Comparison of ENCODE assay signal across 8 mouse cellular contexts in the genomic region with DNA sequence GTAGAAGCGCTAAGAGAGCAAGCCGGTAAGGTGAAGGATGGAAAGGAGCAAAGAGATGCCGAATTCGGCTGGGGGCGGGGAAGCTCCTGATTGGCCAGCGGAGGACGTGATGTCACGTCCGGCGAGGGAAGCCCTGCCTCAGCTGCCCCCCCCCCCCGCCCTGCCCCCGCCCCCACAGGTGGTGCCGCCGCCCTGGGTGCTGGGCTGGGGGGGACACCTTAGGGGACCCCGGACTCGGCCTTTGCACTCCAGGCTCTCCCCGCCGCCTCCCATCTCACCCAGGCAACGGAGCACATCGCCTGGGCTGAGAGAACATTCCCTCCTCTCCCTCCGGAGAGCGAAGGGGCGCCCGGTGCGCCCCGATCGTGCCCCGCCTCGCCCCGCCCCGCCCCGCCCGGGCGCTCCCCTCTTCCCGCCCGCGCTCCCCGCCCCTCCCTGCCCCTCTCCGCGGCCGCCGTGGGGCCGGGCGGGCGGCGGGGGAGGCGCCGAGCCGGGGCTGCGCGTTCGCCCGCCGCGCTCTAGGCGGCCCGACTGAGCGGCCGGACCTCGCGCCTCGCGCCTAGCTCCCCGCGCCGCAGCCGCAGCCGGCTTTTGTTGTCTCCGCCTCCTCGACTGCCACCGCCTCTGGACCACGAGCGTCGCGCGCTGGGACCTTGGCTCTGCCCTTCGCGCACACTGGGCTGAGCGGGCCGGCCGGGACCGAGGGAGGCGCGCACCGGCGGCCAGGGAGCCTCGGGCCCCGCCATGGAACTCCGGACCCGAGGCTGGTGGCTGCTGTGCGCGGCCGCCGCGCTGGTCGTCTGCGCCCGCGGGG. TPM values are rescaled to one million over a fixed set of nuclear protein-coding genes. Genes with fewer than 3 reads are reported as not detected.
DNase-seq lines count a peak whose midpoint lies in the region; ATAC-seq and TF ChIP-seq lines count a peak whose summit lies in the region.

A gene (plus strand): TSS at position 458 of the 814 bp plus-strand sequence.

- H3K9ac ChIP-seq in hindbrain, postnatal 0 days (replicated peaks; ENCODE audit: low read length): peak within 1 kb of the TSS; percentile 70

- DNase-seq in R1 (ENCODE audit: low read depth, low spot score): peak; percentile 85
- peak; percentile 95 for DNase-seq in cerebellum, postnatal 36 days
- peak; percentile 72 to 80 for DNase-seq in gastrocnemius, adult 8-10 months (ENCODE audit: low spot score in 2 of 2)
- peak; percentile 94 for DNase-seq in hindbrain, postnatal 0 days (ENCODE audit: low spot score)
- peak; percentile 86 to 89 for DNase-seq in left cerebral cortex, adult 2 months (ENCODE audit: extremely low spot score in 1 of 2, low spot score in 2 of 2)
- DNase-seq in lung, postnatal 4 days: peak; percentile 78 to 82
- DNase-seq in right cerebral cortex, adult 18-20 months: peak; percentile 93
- peak; percentile 51 for DNase-seq in urinary bladder, postnatal 25 days (ENCODE audit: low spot score)

- intact Hi-C loops in left cerebral cortex, adult 2 months (cut with DNase I): loop anchor here (5.0 kb wide), 1 partner anchor 119 kb away; no protein-coding TSS in a partner anchor

- no peaks in the 10 kb centered on the region for H3K36me3 ChIP-seq in hindbrain, postnatal 0 days (ENCODE audit: insufficient read depth, low read length)

- no peak for TF ChIP-seq CTCF in hindbrain, postnatal 0 days (IDR thresholded peaks at IDR 0.05; ENCODE audit: low read depth)
- TF ChIP-seq CTCF in left cerebral cortex, adult 2 months (IDR thresholded peaks at IDR 0.05): no peak

- under 1% methylated on average over 56 of the region's 99 CpGs for WGBS in hindbrain, postnatal 0 days

- peaks cover 26% of the 10 kb centered on the region for H3K4me1 ChIP-seq in hindbrain, postnatal 0 days (ENCODE audit: insufficient read depth, low read length)

- ATAC-seq in hindbrain, postnatal 0 days: peak; percentile 83

- peak within 1 kb of the TSS; percentile 73 for H3K4me2 ChIP-seq in hindbrain, postnatal 0 days (ENCODE audit: low read depth, low read length)

- H3K4me3 ChIP-seq in hindbrain, postnatal 0 days (ENCODE audit: low read length): peak within 1 kb of the TSS; percentile 65
- H3K4me3 ChIP-seq in left cerebral cortex, adult 2 months: peak within 1 kb of the TSS; percentile 67

- H3K9me3 ChIP-seq in hindbrain, postnatal 0 days (ENCODE audit: low read length): no peaks in the 10 kb centered on the region

- no peaks in the 10 kb centered on the region for H3K27me3 ChIP-seq in hindbrain, postnatal 0 days (ENCODE audit: insufficient read depth, low read length)

- peak within 1 kb of the TSS; percentile 83 for H3K27ac ChIP-seq in hindbrain, postnatal 0 days
- H3K27ac ChIP-seq in left cerebral cortex, adult 2 months: peak within 1 kb of the TSS; percentile 95

RNA-seq across cellular contexts. Expression of the gene that starts here (rescaled TPM):
- 100 to 1,000 TPM; 213 to 262 (median 240) TPM for total RNA-seq in gastrocnemius, adult 8-10 months (2022)
- 196 and 215 TPM in 2 replicates for total RNA-seq in hindbrain, postnatal 0 days (2014; rRNA removed)
- polyA plus RNA-seq in hindbrain, postnatal 0 days (2015; fragmentation: Nextera tagmentation; extraction: Ambion mirVana): 55.5 and 57.8 TPM in 2 replicates
- 10 to 100 TPM; 88.7 to 94.1 TPM for total RNA-seq in left cerebral cortex, adult 2 months (2021)

Comparison
In these comparisons a context has a peak if more than half of its experiments do, and no peak if none do; other contexts are left out.
1. Peak in every context shown above with its lines: DNase-seq, ATAC-seq, H3K4me3 ChIP-seq and H3K27ac ChIP-seq.